Mouse (Mus musculus) heart, embryonic 16.5 days (tissue): Measurements from ENCODE around the gene Sectm1a. TPM values are rescaled to one million over a fixed set of nuclear protein-coding genes. Genes with fewer than 3 reads are reported as not detected.
"Not testable (repeated sequence)": the region's sequence is repeated elsewhere in the genome, so short reads cannot be mapped to it uniquely, and the experiment has no call there.

Experiments
- ATAC-seq: fragments of 200-750 bp; cut with Nextera tagmentation; replicated peaks from 2 replicates; pipeline ENCODE4 v1.8.0; 2017; ENCODE audit warnings: moderate number of reproducible peaks; ENCODE audit not compliant: insufficient read depth, low FRiP score; ENCODE audit errors: extremely low read depth
- H3K27ac ChIP-seq: fragments of 300-500 bp; sonication (generic); 2 replicates; pipeline ENCODE4 v1.5.1; 2014; ENCODE audit warnings: mild to moderate bottlenecking, low read length, control low read depth, moderate library complexity
- H3K27me3 ChIP-seq: fragments of 300-500 bp; sonication (generic); 2 replicates; pipeline ENCODE4 v1.6.1; 2014; ENCODE audit warnings: low read length, mixed read lengths; ENCODE audit not compliant: control insufficient read depth, insufficient read depth
- H3K36me3 ChIP-seq: fragments of 300-500 bp; sonication (generic); 2 replicates; pipeline ENCODE4 v1.6.1; 2014; ENCODE audit not compliant: control insufficient read depth, insufficient read depth
- H3K4me1 ChIP-seq: fragments of 300-500 bp; sonication (generic); 2 replicates; pipeline ENCODE4 v1.6.1; 2014; ENCODE audit warnings: low read length, mixed read lengths; ENCODE audit not compliant: control insufficient read depth, insufficient read depth
- H3K4me2 ChIP-seq: fragments of 300-500 bp; sonication (generic); 2 replicates; pipeline ENCODE4 v1.6.1; 2014; ENCODE audit warnings: low read depth, mild to moderate bottlenecking, control low read depth, low read length
- H3K4me3 ChIP-seq: fragments of 300-500 bp; sonication (generic); 2 replicates; pipeline ENCODE4 v1.5.1; 2014; ENCODE audit warnings: mild to moderate bottlenecking, control low read depth, low read length
- H3K9ac ChIP-seq: fragments of 300-500 bp; sonication (generic); 2 replicates; pipeline ENCODE4 v1.6.1; 2014; ENCODE audit warnings: low read length, control low read depth
- H3K9me3 ChIP-seq: fragments of 300-500 bp; sonication (generic); replicated peaks from 2 replicates; pipeline ENCODE4 v1.6.1; 2016; ENCODE audit warnings: low read length; ENCODE audit not compliant: control insufficient read depth
- WGBS: fragments of 180-500 bp; shearing (Covaris S2); extraction: QIAGEN DNeasy Blood & Tissue Kit; methylation state at CpG from one replicate; pipeline ENCODE4 v1.1.7; 2014; 5-methylcytosine and 5-hydroxymethylcytosine counted together
- polyA plus RNA-seq: library from polyadenylated mRNA; unstranded; fragments of >200 nt; fragmentation: Nextera tagmentation; extraction: Ambion mirVana; gene quantifications from 2 replicates; pipeline ENCODE4 v1.2.1, GENCODE M21; 2015

Sectm1a gene
- polyA plus RNA-seq, 1 experiment from 2014 or later: 0.51 TPM

DNA sequence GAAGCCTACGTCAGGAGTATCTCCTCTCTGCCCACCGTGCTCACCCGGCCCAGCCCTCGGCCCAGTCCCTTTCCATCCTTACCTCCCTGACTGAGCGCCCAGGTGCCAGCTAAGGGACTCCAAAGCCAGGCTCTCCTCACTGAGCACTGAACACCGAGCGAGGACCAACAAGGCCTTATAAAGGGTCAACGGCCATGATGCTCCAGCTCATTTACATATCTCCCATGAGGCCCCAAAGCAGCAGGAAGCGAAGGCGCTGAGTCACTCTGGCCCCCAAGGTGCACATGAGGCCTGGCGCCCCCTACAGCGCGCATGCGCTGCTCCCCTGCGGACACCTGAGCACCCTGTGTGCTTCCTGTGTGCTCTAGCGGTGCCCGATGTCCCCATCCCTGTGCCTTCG is 37.1 kb upstream of the Sectm1a start:
- no peak overlapping the region for H3K9ac ChIP-seq
- no peak overlapping the region for H3K4me3 ChIP-seq
- WGBS: 90% methylated on average over 18 of the region's 18 CpGs
- no peaks in the 10 kb centered on the region for H3K27me3 ChIP-seq
- no peaks in the 10 kb centered on the region for H3K36me3 ChIP-seq
- ATAC-seq: no peak
- no peaks in the 10 kb centered on the region for H3K9me3 ChIP-seq
- no peak overlapping the region for H3K4me2 ChIP-seq
- peaks cover 17% of the 10 kb centered on the region for H3K4me1 ChIP-seq
- no peak overlapping the region for H3K27ac ChIP-seq

DNA sequence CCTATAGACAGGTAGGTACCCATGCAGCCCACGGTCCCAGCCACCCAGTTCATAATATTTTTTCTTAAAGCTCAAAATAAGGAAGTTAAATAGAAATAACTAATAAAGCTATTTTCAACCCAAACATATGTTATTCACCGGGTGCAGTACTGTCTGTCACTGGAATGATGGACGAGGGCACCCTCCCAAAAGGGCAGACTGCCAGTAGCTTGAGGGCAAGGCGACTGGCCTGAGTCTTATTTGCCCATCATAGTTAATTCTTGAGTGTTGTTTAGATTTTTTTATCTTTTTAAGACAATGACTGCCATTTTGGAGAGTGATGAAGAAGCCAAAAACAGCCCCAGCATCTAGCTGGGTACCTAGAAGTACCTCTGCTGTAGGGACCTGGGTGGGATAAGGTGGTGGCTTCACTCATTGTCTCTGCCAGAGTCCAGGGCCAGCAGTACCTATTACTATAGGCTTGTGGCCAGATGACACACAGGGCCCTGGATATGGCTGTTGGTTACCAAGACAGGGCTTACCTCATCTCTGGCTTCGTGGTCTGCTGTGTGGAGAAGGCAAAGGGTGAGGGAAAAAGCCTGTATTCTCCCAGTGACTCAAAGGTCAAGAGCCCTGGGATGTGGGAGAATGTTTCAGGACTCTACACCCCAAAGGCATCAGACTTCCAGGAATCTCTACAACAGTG is 31.2 kb upstream of the Sectm1a start:
- no peaks in the 10 kb centered on the region for H3K27me3 ChIP-seq

DNA sequence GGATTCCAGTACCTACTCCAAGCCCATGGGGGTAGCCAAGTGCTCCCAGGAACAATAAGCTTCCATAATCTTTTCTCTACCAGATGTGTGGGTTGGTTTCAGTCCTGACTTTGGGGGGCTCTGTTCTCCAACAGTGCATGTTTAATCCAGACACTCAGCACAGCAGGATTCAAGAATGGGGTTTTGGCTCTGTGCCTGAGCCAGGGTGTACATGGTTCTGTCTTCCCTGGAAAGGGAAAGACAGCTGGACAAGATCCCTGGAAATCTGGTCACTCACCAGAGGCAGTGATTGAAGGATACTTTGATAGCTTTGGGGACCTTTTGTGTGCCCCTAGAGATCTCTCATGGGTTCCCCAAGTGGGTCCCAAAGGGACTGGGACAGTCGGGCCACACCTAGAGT is 30.6 kb upstream of the Sectm1a start:
- no peak overlapping the region for H3K27ac ChIP-seq
- ATAC-seq: no peak

More for the DNA sequence above, 31.2 kb upstream of the Sectm1a start:
- Histone ChIP-seq H3K36me3 (no peaks in the 10 kb centered on the region), H3K4me2 (no peak overlapping the region), H3K9me3 (no peaks in the 10 kb centered on the region), H3K4me3 (no peak overlapping the region), H3K9ac (no peak overlapping the region), H3K4me1 (peaks cover 28% of the 10 kb centered on the region), H3K27ac (no peak overlapping the region)
- ATAC-seq: no peak
- 81% methylated on average over 5 of the region's 5 CpGs for WGBS

DNA sequence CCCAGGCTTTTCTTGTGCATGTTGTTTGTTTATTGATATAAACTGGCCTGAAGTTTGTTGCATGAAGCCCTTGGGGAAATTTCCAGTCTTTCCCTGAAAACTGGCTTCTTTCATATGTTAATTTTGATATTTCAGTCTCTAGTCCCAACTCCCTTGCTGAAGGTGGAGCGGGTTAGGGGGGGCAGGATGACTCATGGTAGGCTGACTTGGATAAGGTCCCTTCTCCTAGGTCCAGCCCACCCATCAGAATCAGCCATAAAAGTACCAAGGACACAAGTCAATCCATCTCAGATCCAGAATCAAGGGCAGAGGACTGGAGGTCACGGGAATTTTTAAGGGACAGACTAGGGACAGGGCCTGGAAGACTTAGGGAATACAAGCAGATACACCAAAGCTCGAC is 30.0 kb upstream of the Sectm1a start:
- H3K9ac ChIP-seq: no peak overlapping the region
- H3K27ac ChIP-seq: no peak overlapping the region
- H3K4me2 ChIP-seq: no peak overlapping the region
- WGBS: 67% methylated on average over 3 of the region's 3 CpGs
- H3K36me3 ChIP-seq: no peaks in the 10 kb centered on the region
- H3K4me1 ChIP-seq: peaks cover 28% of the 10 kb centered on the region
- H3K27me3 ChIP-seq: no peaks in the 10 kb centered on the region
- no peaks in the 10 kb centered on the region for H3K9me3 ChIP-seq
- no peak for ATAC-seq
- no peak overlapping the region for H3K4me3 ChIP-seq

More for the DNA sequence above, 30.6 kb upstream of the Sectm1a start:
- Histone ChIP-seq H3K9ac (no peak overlapping the region), H3K9me3 (no peaks in the 10 kb centered on the region), H3K4me2 (no peak overlapping the region), H3K36me3 (no peaks in the 10 kb centered on the region), H3K4me3 (no peak overlapping the region), H3K4me1 (peaks cover 28% of the 10 kb centered on the region), H3K27me3 (no peaks in the 10 kb centered on the region)
- 70% methylated on average over 1 of the region's 1 CpGs for WGBS

DNA sequence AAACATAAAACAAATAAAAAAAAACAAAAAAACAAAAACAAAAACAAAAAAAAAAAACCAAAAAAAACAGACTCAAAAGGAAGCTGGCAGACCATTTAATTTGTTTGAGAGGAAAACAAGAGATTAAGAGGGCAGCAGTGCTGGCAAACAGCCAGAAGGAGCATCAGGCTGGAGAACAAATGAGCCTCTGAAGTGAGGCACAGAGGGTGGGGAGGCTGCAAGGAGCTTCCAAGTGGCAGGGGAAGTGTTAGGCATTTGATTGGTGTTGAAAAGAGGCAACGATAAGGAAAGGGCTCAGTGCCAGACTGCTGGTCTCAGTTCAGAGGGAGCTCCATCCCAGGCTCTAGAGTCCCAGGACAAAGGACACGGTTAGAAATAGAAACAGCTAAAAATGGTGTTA is 29.0 kb upstream of the Sectm1a start:
- no peak overlapping the region for H3K4me2 ChIP-seq
- ATAC-seq: peak; percentile 91
- no peaks in the 10 kb centered on the region for H3K27me3 ChIP-seq
- no peak overlapping the region for H3K27ac ChIP-seq
- H3K9me3 ChIP-seq: no peaks in the 10 kb centered on the region
- H3K4me3 ChIP-seq: no peak overlapping the region
- peaks cover 28% of the 10 kb centered on the region for H3K4me1 ChIP-seq
- WGBS: 2% methylated on average over 2 of the region's 2 CpGs
- no peaks in the 10 kb centered on the region for H3K36me3 ChIP-seq
- no peak overlapping the region for H3K9ac ChIP-seq

DNA sequence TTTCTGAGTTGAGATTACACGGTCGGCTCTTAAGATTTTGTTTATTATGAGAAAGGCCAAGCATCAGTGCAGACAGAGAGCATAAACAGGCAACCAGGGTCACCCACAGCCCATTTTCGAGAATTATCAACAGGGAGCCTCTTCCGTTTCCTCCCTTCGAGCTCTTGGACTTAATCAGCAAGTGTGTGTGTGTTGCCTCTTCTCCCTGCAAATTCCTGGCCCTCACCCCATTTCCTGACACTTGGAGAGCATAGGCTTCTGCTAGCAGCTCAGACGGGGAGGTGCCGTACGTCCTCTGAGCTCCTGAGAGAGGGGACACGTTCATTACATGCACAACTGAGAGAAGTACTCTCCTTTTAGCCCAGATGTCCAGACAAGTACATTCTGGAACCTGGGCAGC is 27.0 kb upstream of the Sectm1a start:
- WGBS: 19% methylated on average over 9 of the region's 9 CpGs
- H3K9me3 ChIP-seq: no peaks in the 10 kb centered on the region
- H3K36me3 ChIP-seq: no peaks in the 10 kb centered on the region
- H3K9ac ChIP-seq: no peak overlapping the region
- H3K27me3 ChIP-seq: no peaks in the 10 kb centered on the region
- no peak overlapping the region for H3K4me3 ChIP-seq
- H3K27ac ChIP-seq: peak overlapping the region; percentile 34; the same call in 1 of the 2 replicates
- peaks cover 28% of the 10 kb centered on the region for H3K4me1 ChIP-seq
- H3K4me2 ChIP-seq: no peak overlapping the region
- ATAC-seq: 0 out of 2 replicates have a peak, but pooled peaks have one; percentile 35

DNA sequence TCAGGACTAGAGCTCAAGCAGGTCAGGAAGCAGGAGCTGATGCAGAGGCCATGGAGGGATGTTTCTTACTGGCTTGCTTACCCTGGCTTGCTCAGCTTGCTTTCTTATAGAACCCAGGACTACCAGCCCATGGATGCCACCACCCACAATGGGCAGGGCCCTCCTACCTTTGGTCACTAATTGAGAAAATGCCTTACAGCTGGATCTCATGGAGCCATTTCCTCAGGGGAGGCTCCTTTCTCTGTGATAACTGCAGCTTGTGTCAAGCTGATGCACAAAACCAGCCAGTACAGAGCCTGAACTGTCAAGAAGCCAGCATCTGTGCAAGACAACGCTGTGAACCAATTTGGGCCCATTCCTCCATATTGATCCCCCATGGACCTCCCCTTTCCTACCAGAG is 26.2 kb upstream of the Sectm1a start:
- H3K27ac ChIP-seq, H3K27me3 ChIP-seq, H3K9ac ChIP-seq, H3K4me3 ChIP-seq, H3K4me2 ChIP-seq, ATAC-seq, H3K36me3 ChIP-seq, H3K9me3 ChIP-seq: not testable (repeated sequence)
- WGBS: 73% methylated on average over 1 of the region's 1 CpGs
- H3K4me1 ChIP-seq: peaks cover 28% of the 10 kb centered on the region

DNA sequence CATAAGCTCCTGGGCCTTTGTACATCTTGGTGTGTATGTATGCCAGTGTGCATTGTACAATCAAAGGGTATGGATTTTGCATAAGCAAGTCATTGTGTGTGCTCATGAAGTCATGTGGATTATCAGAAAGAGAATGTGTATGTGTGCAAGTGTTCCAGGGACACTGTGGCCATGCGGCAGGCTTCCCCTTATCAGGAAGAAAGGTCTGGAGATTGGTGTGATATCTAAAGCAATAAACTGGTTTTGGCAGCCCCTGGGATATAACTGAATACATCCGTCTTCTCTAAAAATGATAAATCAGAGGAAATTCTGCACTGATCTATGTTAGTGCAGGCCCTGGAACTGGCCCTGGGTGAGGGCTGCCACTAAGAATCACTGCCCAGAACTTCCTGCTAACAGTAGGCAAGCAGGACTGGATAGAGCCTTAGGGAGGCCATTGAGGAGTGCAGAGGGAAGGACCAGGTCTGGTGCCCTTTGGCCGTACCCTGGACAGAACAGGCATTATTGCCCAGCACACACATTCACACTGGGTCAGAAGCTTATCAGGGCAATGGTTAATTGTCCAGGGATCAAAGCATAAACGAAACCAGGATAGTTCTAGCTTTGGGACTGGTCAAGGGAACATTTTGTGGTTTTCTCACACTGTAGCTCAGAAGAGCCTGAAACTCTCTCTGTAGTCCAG is 20.2 kb upstream of the Sectm1a start:
- no peak for ATAC-seq
- 73% methylated on average over 4 of the region's 4 CpGs for WGBS
- peaks cover 6% of the 10 kb centered on the region; the same call in 1 of the 2 replicates for H3K4me1 ChIP-seq
- no peaks in the 10 kb centered on the region for H3K27me3 ChIP-seq
- H3K4me2 ChIP-seq: no peak overlapping the region
- H3K36me3 ChIP-seq: no peaks in the 10 kb centered on the region
- no peak overlapping the region for H3K27ac ChIP-seq
- no peak overlapping the region for H3K9ac ChIP-seq
- H3K4me3 ChIP-seq: no peak overlapping the region
- no peaks in the 10 kb centered on the region for H3K9me3 ChIP-seq

DNA sequence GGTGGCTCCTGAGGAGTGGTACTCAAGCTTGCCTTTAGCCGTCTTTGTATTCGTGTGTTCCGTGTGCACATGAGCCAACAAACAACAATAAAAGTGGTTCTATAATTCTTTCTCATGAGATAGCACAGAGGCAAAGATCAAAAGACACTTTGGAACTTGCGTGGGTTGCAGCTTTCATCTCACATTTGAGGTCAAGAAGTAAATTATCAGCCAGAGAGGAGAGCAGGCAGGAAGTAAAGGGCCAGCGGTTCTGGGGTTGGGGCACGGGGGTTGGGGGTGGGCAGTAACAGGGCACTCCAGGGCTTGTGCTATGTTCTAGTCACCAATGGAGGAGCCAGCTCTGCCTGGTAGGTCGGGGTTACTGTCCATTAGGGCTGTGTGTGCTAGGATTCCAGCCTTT is 19.7 kb upstream of the Sectm1a start:
- Histone ChIP-seq H3K27ac (no peak overlapping the region), H3K27me3 (no peaks in the 10 kb centered on the region), H3K4me2 (no peak overlapping the region), H3K4me3 (no peak overlapping the region), H3K9ac (no peak overlapping the region), H3K36me3 (no peaks in the 10 kb centered on the region), H3K4me1 (peaks cover 6% of the 10 kb centered on the region; the same call in 1 of the 2 replicates), H3K9me3 (no peaks in the 10 kb centered on the region)
- 49% methylated on average over 7 of the region's 7 CpGs for WGBS
- no peak for ATAC-seq
